Mouse (Mus musculus) urinary bladder, postnatal 25 days (tissue): ENCODE results near the gene Cryzl1.
A peak's percentile ranks its signal among the peaks of the same experiment; 100 is the strongest.

ENCODE experiments used
- DNase-seq: peaks from one replicate; pipeline ENCODE4 v3.0.0; 2022; ENCODE audit warnings: low spot score

Cryzl1 gene

DNA sequence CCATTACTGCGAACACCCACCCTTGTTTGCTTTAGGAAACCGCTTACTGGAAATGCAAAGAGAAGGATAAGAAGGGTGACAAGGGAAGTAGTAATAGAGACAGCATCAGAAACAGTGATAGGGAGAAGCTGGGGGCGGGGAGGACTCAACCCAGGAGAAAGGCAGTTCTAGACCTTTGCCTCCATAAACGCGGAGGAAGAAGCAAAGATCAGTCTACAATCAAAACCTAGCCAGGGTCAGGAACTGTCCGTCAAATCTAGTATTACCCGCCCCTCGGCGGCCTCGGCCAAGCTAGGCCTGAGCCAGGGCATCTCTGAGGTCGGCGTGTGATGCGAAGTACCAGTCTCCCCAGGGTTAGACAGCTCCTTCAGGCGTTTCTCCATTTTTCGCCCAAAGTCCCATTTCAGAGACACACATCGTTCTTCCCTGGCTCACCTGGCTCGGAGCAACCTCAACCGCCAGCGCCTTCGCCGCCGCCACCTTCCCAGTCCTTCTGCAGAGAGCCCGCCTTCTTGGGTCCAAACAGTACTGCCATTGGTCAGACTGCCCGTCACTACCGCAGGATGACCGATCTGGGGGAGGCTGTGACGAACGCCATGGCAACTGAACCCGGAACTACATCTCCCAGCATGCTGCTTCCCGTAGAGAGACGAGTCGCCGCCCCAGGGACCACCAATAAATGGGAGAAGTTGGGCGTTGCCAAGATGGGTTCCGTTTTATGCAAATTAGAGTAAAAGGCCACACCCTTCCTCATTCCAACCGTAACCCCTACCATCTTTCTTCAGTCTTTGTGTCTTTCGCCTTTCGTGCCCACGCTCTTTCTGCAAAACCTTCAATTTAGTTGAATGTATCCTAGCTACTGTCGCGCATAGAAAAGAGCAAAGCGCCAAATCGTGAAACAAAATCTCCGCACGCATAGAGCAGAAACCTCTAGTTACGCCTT is at the start of gene Cryzl1:
TSS of gene Cryzl1 (minus strand) at position 853 of the 943 bp plus-strand sequence.
- DNase-seq: peak; percentile 95

DNA sequence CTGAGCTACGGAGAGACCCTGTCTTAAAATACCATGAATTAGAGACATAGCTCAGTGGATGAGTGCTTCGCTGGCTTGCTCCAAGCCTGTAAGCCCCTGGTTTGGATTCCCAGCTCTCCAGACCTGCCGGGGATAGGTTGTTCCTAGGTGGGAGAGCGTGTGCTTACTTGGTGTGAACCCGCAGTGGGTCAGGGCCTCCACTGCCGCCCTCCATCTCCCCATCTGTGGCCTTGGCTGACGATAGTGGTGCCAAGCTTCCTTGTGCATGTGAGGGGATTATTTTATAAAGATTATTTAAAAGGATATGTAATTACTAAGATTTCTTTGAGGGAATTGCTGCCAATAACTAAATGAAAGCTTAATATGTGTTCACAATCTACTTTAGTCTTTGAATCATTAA is 43.8 kb upstream of the Cryzl1 start:
- DNase-seq: no peak

DNA sequence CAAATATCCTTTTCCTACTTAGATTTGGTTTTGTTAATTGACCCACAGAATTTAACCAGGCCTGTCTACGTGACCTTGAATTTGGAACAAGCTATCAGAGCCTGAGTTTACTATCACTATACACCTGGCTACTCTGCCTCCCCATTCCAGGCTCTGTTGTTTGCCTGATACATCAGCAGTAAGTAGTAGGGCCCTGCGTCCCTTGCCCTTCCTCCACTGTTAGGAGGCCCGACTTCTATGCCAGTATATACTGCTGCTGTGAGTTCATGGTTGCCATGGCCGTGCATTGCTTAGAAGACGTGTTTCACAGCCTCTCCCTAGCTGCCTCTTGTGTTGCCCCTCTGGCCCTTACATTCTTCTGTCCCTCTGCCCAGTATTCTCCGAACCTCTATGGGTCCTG is 42.6 kb upstream of the Cryzl1 start:
- DNase-seq: no peak

DNA sequence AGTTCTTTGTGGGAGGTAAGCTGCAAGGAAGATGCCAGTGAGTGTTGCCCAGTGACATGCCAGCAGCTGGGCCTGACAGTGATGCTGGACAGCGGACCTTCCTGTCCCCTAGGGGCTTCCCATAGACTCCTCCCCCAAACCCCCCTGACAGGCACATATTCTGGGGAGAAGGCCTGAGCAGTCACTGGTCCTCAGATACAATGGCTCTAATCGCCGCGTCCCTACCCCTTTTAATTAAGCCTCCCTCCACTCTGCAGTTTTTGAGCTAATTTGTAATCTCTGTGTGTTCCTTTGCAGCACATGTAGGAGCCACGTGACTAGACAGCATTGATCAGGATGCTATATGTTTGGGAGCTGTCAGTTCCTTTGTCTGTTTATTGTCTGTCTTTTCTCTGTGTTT is 41.9 kb upstream of the Cryzl1 start:
- DNase-seq: no peak

DNA sequence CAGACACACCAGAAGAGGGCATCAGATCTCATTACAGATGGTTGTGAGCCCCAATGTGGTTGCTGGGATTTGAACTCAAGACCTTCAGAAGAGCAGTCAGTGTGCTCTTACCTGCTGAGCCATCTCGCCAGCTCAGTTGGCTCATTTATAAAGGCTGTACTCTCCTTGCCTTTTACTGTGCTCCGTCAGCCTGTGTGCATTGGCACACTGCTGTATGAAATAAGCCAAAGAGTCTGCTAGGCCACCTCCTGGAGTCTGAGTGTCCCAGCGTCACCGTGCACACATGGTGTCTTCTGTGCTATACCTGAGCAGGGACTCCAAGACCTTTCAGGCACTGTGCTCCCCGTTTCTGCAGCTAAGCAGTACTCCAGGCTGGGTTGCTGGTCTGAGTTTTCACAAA is 41.1 kb upstream of the Cryzl1 start:
- DNase-seq: no peak

DNA sequence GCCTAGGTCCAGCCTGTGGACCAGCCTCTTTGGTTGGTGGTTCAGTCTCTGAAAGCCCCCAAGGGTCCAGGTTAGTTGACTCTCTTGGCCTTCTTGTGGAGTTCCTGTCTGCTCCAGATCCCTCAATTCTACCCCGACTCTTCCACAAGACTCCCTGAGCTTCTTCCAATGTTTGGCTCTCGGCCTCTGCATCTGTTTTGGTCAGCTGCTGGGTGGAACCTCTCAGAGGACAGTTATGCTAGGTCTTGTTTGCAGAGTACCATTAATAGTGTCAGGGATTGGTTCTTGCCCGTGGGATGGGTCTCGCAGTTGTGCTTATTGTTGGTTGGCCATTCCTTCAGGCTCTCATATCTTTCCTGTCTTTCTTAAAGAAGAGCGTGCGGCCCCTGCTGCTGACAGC is 39.8 kb upstream of the Cryzl1 start:
- no peak for DNase-seq

DNA sequence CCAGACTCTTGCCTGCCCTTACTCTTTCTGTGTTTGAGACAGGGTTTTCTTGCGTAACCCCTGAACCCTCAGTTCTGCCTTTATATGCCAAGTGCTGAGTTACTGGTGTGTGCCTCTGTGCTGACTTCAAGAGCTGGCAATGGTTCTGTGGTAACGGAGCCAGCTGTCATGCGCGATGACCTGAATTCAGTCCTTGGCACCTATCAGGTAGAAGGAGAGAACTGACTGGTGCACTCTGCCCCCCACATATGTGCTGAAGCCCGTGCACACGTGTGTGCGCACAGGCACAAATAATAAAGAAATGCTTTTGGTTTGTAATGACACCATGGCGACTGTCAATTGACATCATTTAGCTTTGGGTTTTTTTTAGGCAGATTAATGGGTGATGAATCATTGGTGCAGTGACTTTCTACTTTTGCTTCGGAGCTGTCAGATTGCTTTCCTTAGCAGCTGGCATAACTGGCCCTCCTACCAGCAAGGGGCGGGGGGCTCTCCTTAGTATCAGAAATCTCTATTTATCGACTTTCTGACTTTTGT is 38.5 kb upstream of the Cryzl1 start:
- DNase-seq: no peak

DNA sequence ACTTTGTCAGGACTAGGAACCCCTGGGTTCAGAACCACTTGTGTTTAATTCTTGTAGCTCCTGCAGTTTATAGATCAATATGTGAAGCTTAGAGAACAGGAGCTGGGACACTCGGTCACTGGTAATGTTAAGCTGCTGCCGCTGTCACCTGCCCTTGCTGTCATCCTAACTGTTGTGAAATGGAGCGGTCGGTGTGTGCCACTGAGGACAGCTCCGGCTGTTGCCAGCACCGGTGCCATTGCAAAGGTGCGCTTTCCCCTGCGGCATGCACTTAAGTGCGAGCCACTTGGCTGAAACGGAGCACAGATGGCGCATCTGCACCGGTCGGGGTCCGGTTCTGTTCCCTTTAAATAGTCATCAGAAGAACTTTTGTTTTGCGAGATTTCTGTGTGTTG is 37.0 kb upstream of the Cryzl1 start:
- DNase-seq: no peak

DNA sequence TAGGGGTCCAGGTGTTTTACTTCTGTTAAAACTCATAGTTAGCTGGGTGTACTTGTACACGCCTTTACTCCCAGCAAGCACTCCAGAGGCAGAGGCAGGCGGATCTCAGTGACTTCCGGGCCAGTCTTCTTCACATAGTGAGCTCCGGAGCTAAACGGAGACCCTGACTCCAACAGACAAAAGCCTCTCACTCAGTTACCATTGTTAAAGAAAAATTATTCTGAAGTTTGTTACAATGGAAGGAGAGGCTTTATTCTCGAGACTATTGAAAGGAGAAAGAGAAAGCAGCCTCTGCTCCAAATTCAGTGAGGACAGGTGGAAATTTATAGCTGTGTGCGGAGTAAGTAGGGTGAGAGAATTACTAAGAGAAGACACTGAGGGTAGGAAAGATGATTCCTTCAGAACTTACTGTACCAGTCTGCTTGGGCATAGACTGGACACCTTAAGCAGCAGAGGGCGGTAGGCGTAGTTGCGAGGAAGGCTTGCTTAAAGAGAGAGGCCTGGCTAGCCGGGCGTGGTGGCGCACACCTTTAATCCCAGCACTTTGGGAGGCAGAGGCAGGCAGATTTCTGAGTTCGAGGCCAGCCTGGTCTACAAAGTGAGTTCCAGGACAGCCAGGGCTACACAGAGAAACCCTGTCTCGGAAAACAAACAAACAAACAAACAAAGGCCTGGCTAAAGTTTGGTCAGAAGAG is 36.5 kb upstream of the Cryzl1 start:
- no peak for DNase-seq

DNA sequence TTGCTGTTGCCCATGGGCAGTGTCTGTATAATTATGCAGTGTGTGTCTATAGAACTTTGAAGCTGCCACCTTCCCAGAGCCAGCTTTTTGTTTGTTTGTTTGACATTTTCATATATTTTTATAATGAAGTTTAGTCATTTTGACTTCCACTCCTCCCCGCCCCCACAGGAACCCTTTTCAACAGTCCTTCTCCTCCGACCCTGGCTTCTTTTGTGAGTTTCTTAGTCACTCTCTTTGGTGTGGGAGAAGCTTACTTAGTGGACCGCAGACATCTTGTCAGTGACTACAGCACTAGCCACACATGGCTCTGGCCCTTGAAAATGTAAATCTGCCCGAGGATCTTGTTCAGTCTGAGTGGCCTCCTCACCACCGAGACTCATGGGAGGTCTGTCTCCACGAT is 35.6 kb upstream of the Cryzl1 start:
- no peak for DNase-seq

DNA sequence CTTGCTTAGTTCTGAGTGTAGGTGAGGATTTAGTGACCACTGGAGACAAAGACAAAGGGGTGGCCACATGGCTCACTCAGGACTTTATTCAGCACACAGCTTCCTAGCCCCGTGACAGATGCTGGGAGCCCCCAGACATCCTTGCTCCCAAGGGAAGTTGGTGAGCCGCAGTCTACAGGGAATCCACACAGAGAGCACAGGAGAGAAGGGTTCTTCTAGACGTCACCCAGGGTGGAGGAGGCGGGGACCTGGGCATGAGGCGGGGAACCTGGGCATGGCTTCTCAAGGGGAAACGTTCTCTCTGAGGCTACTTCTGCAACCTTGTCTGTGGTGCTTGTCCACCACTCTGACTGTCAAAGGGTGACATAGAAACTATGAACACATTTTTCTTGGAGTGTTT is 35.2 kb upstream of the Cryzl1 start:
- no peak for DNase-seq

DNA sequence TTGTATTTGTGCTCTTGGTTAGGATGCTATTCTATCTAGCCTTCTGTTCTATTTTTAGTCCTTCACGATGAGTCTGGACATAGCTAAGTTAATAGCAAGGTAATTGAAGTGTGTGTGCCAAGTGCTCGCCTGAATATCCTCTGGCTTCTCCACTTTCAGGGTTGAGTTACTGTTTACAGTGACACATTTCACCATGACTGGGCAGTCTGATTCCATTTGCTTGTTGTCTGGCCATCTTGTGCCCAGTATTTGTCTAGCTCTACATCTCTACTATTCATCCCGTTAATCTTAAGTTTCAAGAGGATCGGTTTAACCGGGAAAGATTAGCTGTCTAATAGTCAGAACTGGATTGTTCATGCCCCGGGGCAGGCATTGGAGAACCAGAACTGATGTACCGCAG is 33.7 kb upstream of the Cryzl1 start:
- DNase-seq: no peak

DNA sequence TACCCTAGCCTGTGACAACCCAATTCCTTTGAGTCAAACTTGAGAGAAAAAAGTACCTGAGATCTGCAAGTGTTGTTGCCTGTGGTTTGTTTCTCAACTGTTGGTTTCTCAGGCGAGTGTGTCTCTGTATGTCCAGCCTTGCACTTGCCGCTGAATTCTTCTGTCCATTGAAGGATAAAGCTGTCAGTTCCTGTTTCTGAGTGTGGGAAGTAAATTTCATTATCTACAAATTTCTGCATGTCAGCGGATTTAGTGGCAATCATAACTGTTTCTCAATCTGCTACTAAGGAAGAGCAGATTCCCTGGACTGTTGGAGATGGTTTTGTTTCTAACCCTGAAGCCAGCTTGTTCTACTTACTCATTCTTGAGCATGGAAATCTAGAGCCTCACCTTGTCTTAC is 33.0 kb upstream of the Cryzl1 start:
- DNase-seq: no peak

DNA sequence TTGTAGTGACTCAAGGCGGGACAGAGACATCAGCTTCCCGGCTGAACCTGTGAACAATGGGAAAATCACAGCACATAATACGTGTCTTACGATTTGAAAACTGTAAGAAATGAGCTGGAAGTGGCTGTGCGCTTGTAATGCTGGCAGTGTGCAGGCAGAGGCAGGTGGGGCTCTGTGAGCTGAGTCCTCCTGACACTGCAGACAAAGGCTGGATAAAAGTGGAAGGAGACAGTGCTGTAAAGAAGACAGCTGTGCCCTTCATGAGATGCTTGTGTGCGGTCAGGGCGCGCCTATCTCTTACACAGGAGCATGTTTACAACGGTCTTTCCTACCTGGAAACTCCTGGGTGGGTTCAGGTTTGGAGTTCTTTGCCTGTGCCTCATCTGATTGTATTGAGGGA is 32.4 kb upstream of the Cryzl1 start:
- DNase-seq: no peak

DNA sequence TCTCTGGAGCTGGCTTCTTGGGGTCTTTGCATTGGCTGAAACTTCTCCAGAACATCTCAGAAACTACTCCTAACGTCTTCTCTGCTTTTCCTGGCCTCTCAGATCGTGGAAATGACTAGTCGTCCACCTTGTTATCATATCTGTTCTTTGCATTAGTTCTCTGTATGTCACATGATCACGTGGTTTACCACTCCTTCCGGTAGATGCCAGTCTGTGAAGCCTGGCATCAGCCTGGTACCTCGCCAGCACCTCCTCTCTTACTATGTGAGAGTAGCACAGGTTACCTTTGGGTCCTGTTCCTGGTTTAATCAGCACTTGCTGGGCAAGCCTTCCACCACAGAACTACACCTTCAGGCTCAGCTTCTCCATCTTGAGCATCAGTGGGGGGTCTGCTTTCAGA is 26.2 kb upstream of the Cryzl1 start:
- DNase-seq: no peak

DNA sequence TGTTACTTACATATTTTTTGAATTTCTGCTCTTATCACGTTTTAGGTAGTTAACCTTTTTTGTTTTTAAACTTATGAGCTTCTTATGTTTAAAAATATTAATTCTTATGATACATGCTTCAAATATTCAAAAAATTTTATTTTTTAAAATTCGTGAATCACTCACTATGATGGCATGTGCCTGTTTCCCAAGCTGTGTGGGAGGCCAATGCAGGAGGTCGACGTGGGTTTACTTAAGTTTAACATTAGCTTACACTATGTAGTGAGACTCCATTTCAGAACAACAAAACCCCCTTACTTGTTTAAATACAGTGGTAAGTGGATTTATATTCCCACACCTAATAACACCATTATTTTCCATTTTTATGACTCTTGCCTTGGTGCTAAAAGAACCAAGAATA is 24.8 kb upstream of the Cryzl1 start:
- no peak for DNase-seq

DNA sequence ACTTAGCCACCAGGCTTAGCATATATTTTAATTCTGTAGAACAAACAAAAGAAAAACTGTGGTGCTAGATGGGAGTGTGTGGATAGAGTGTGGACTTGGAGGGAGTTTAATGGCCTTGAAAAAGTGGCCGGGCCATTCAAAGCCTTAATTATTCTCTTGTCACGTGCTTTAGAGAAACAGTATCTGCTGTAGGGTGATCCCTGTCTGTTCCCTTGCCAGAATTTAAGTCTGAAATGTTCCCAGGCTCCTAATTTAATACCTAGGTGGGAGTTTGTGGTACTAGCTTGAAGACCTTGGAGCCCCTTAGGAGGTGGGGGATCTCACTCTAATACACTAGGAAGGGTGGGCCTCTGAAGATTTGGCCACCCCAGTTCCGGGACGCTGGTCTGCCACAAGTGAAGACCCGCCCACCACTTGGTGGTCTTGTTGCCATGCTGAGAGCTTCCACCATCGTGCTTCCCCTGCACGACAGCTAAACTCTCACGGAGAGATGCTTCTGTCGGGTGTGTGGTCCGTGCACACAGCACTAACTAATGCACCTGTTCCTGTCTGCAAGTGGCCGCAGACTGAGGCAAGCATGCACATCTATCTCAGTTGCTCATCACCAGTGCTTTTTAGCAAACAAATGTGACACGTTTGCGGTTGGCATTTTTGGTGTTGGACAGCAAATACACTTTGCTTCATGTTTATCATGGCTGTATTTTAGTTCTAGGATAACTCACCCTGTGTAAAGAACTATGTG is 23.0 kb upstream of the Cryzl1 start:
- DNase-seq: no peak

DNA sequence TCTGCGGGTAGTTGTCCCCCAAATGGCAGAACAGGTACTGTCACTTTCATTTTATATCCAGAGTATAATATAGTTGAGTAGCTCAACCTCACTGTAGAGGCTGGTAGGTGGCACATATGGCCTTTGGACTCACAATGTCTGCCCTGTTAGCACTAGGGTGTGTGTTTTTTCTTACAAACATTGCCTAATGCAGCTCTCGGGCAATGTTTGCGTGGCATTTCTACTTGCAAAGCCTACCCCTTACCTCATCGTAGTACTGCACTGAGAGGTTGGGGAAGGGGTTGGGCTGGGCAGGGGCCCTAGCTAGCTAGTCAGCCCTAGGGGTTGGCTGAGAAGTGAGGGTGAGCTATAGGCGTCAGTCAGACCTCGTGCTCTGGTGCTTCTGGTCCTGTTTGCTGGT is 18.8 kb upstream of the Cryzl1 start:
- no peak for DNase-seq

DNA sequence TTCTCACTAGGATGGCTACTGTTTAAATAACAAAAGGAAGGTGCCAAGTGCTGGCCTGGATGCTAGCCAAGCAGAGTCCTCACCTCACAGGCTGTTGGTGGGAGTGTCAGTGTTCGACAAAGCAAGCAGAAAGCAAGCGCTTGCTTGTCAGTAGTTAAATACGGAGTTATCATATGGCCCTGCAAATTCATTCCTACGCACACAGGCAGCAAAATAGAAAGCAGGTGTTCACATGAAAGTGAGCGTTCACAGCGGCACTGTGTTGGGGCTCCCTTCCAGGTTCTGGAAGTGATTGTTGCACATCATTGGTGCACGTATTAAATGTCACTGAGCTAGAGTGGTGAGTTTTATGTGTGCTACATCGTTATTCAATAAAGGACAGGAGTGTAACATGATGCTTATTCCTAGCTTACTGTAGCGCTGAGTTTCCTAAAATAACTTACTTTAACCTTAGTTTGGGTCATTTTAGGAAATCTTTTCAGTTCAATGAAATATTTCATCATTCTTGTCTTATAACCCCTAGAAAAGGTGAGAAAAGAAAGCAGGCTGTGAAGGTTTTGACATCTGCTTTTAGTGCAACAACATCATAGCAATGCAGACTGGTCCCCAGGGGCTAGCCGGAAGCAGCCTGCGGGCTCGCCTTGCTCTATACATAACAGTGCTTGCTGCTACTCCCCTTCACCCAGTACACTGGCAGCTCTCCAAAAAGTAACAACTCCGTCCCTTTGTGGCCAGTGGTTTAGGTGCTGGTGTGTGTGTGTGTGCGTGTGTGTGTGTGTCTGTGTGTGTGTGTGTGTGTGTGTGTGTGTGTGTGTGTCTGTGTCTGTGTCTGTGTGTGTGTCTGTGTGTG is 17.6 kb upstream of the Cryzl1 start:
- no peak for DNase-seq

DNA sequence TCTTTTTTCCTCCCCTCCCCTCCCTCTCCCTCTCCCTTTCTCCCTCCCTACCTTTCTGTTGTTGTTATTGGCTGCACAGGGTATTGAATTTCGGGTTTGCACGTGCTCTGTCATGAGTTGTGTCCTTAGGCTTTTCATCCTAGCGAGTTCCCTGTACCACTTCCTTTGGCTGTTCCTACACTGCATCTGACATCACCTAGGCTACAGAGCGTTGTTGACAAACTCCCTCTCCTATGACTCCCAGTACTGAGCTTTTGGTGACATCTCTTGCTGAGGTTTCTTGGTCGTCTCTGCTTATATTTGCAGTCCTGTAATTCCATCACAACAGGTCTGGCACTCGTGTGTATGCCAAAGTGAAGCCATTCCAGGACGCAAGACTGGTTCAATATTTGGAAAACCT is 14.3 kb upstream of the Cryzl1 start:
- no peak for DNase-seq

DNA sequence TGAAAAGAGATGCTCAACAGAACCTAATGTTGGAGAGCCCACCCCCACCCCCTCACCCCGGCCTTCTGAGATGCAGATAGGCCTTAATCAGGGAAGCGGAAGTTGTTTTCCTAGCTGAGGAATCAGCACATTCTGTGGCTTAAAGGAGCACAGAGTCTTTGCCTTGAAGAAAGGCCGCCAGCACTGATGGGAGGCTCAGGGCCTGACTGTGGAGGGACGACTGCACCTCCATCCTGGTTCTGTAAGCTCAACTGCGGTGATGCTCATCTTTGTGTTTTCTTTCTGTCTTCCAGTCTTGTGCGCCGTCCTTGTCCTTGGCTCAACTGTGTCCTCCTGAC is 12.1 kb upstream of the Cryzl1 start:
- DNase-seq: no peak
